Mouse (Mus musculus) heart, postnatal 0 days (tissue): ENCODE data around the gene Krt81.

Source experiments
- CTCF ChIP-seq: IDR thresholded peaks from 2 replicates; pipeline ENCODE4 v1.5.1; 2016; ENCODE audit warnings: antibody characterized with exemption, control low read depth, low read depth
- EP300 ChIP-seq: IDR thresholded peaks from 2 replicates; pipeline ENCODE4 v1.6.1; 2016; ENCODE audit warnings: antibody characterized with exemption, low read depth

DNA sequence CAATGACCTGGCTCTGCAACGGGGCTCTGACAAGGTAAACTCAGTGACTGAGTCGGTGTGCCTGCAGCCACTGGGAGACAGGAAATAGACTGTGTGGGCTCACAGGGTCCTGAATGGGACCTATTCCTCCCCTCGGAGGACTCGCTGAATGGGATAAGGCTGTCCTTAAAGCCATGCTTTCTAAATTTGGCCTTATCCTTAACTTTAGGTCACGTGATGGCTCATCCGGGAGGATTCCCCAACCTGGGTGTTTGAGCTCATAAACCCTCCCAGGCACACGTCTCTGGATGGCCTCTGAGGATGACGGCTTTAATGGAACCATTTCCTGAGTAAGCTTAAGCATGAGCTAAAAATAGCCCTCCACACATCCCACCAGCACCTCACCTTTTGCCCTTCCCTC lies 29.2 kb upstream of the Krt81 start:
- TF ChIP-seq CTCF (no peak), EP300 (no peak)
